Mouse (Mus musculus): ENCODE data around the gene Itprip. TPM values are rescaled to one million over a fixed set of nuclear protein-coding genes. Genes with fewer than 3 reads are reported as not detected.

Gene Itprip
- polyA plus RNA-seq, 1 experiment = 7.4 TPM

GRCm38 (mm10) chr19:47937443-47938406 lies 18.6 kb upstream of the Itprip start, which contains the start of gene Cfap58:
Gene Cfap58 (plus strand): TSS chr19:47937675.
- Histone ChIP-seq H3K27ac (ENCODE audit: insufficient read depth, low read length) (no peak within 1 kb of the TSS), H3K9ac (ENCODE audit: low read depth, poor library complexity, severe bottlenecking) (no peak within 1 kb of the TSS)

DNA sequence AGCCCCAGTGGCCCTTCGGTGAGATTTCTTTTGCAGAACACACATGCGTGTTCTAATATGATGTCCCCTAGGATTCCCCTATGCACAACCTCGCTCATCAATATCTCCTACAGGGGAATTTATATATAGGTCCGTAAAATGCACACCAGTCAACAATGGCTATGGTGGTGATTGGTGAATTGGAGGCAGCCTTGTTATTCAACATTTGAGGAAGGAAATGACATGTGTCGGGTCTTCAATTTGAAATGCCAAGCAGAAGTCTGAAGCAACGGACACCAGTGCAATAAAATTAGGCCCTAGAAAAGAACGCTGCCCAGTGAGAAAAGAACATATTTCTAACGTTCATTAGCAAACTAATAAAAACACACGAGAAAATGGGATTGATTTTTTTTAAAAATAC lies 17.8 kb upstream of the Itprip start:
- no peak overlapping the region for H3K27ac ChIP-seq (ENCODE audit: insufficient read depth, low read length)
- H3K9ac ChIP-seq (ENCODE audit: low read depth, poor library complexity, severe bottlenecking) = no peak overlapping the region
- no peaks in the 10 kb centered on the region for H3K36me3 ChIP-seq (ENCODE audit: control insufficient read depth, insufficient read depth, low read length, poor library complexity, severe bottlenecking)
- no peak overlapping the region for H3K4me3 ChIP-seq (ENCODE audit: low read depth, low read length)
- H3K9me3 ChIP-seq (replicated peaks; ENCODE audit: control insufficient read depth, insufficient read depth, low read length, poor library complexity, severe bottlenecking) = no peaks in the 10 kb centered on the region
- TF ChIP-seq CTCF (IDR thresholded peaks at IDR 0.05; ENCODE audit: low read depth, low read length) = no peak
- TF ChIP-seq EP300 (IDR thresholded peaks at IDR 0.05; ENCODE audit: insufficient read depth, low read depth, low read length) = no peak
- no peak for TF ChIP-seq POLR2A (IDR thresholded peaks at IDR 0.05; ENCODE audit: insufficient read depth, low read length)
- H3K27me3 ChIP-seq (ENCODE audit: control insufficient read depth, insufficient read depth, low read length, poor library complexity, severe bottlenecking) = no peaks in the 10 kb centered on the region
- H3K4me1 ChIP-seq (ENCODE audit: control insufficient read depth, insufficient read depth, low read length) = no peaks in the 10 kb centered on the region

More at GRCm38 (mm10) chr19:47937443-47938406, 18.6 kb upstream of the Itprip start, which contains the start of gene Cfap58:
- no peaks in the 10 kb centered on the region for H3K9me3 ChIP-seq (replicated peaks; ENCODE audit: control insufficient read depth, insufficient read depth, low read length, poor library complexity, severe bottlenecking)
- H3K36me3 ChIP-seq (ENCODE audit: control insufficient read depth, insufficient read depth, low read length, poor library complexity, severe bottlenecking) = no peaks in the 10 kb centered on the region
- no peaks in the 10 kb centered on the region for H3K27me3 ChIP-seq (ENCODE audit: control insufficient read depth, insufficient read depth, low read length, poor library complexity, severe bottlenecking)
- no peak within 1 kb of the TSS for H3K4me3 ChIP-seq (ENCODE audit: low read depth, low read length)
- TF ChIP-seq POLR2A (IDR thresholded peaks at IDR 0.05; ENCODE audit: insufficient read depth, low read length) (no peak), CTCF (IDR thresholded peaks at IDR 0.05; ENCODE audit: low read depth, low read length) (no peak), EP300 (IDR thresholded peaks at IDR 0.05; ENCODE audit: insufficient read depth, low read depth, low read length) (no peak)
- H3K4me1 ChIP-seq (ENCODE audit: control insufficient read depth, insufficient read depth, low read length) = no peaks in the 10 kb centered on the region

GRCm38 (mm10) chr19:47936490-47936889 lies 17.4 kb upstream of the Itprip start:
- Histone ChIP-seq H3K4me3 (ENCODE audit: low read depth, low read length) (no peak overlapping the region), H3K9ac (ENCODE audit: low read depth, poor library complexity, severe bottlenecking) (no peak overlapping the region), H3K27ac (ENCODE audit: insufficient read depth, low read length) (no peak overlapping the region), H3K27me3 (ENCODE audit: control insufficient read depth, insufficient read depth, low read length, poor library complexity, severe bottlenecking) (no peaks in the 10 kb centered on the region), H3K9me3 (replicated peaks; ENCODE audit: control insufficient read depth, insufficient read depth, low read length, poor library complexity, severe bottlenecking) (no peaks in the 10 kb centered on the region), H3K36me3 (ENCODE audit: control insufficient read depth, insufficient read depth, low read length, poor library complexity, severe bottlenecking) (no peaks in the 10 kb centered on the region), H3K4me1 (ENCODE audit: control insufficient read depth, insufficient read depth, low read length) (no peaks in the 10 kb centered on the region)
- TF ChIP-seq CTCF (IDR thresholded peaks at IDR 0.05; ENCODE audit: low read depth, low read length) = no peak
- no peak for TF ChIP-seq POLR2A (IDR thresholded peaks at IDR 0.05; ENCODE audit: insufficient read depth, low read length)
- no peak for TF ChIP-seq EP300 (IDR thresholded peaks at IDR 0.05; ENCODE audit: insufficient read depth, low read depth, low read length)

DNA sequence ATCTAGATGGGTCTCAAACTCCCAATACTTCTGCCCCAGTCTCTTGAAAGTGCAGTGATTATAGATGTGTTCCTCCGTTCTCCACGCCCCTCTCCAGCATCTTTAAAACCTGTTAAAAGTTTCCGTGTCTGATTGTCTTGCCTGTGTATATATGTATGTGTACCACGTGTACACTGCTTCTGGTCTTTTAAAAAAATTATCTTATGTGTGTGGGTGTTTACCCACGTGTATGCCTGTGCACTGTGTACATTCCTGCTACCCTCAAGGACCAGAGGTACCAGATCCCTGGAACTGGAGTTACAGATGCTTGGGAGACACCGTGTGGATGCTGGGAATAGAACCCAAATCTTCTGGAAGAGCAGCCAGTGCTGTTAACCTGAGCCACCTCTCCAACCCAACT lies 16.4 kb upstream of the Itprip start:
- no peak overlapping the region for H3K4me3 ChIP-seq (ENCODE audit: low read depth, low read length)
- H3K27ac ChIP-seq (ENCODE audit: insufficient read depth, low read length) = no peak overlapping the region
- TF ChIP-seq POLR2A (IDR thresholded peaks at IDR 0.05; ENCODE audit: insufficient read depth, low read length) (no peak), EP300 (IDR thresholded peaks at IDR 0.05; ENCODE audit: insufficient read depth, low read depth, low read length) (no peak), CTCF (IDR thresholded peaks at IDR 0.05; ENCODE audit: low read depth, low read length) (no peak)

DNA sequence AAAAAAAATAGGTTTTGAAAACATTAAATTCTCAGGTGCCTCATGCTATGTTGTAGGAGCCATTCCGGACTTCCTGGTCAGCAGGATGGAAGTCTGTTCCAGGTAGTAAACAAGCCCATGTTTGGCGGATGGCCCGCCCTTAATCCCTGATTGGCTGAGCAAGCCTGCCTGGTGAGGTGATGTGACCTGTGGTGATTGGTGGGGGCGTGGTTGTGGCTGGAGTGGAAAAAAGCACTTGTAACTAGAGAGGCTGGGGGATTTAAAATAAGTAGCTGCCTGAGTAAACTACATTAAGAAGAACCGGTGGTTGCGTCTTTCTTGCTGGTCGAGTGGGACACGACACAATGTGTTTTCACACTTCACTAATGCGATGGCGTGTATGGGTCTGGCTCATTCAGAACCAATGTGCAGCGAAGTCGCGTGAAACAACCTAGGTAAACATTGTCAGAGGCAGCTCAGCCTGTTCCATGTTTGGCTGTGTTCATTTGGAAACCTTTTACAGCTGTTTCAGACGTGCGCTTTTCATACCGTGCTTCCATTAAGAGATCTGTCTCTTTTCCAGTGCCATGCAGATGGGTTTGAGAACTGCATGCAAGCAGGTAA lies 15.6 kb upstream of the Itprip start:
- no peaks in the 10 kb centered on the region for H3K36me3 ChIP-seq (ENCODE audit: control insufficient read depth, insufficient read depth, low read length, poor library complexity, severe bottlenecking)
- H3K9me3 ChIP-seq (replicated peaks; ENCODE audit: control insufficient read depth, insufficient read depth, low read length, poor library complexity, severe bottlenecking) = no peaks in the 10 kb centered on the region
- no peaks in the 10 kb centered on the region for H3K4me1 ChIP-seq (ENCODE audit: control insufficient read depth, insufficient read depth, low read length)
- peak overlapping the region; percentile 11 for H3K27ac ChIP-seq (ENCODE audit: insufficient read depth, low read length)
- H3K27me3 ChIP-seq (ENCODE audit: control insufficient read depth, insufficient read depth, low read length, poor library complexity, severe bottlenecking) = no peaks in the 10 kb centered on the region
- no peak overlapping the region for H3K9ac ChIP-seq (ENCODE audit: low read depth, poor library complexity, severe bottlenecking)
- no peak for TF ChIP-seq POLR2A (IDR thresholded peaks at IDR 0.05; ENCODE audit: insufficient read depth, low read length)
- TF ChIP-seq EP300 (IDR thresholded peaks at IDR 0.05; ENCODE audit: insufficient read depth, low read depth, low read length) = no peak
- TF ChIP-seq CTCF (IDR thresholded peaks at IDR 0.05; ENCODE audit: low read depth, low read length) = no peak
- peak overlapping the region; percentile 21 for H3K4me3 ChIP-seq (ENCODE audit: low read depth, low read length)

More for the DNA sequence above, 16.4 kb upstream of the Itprip start:
- no peak overlapping the region for H3K9ac ChIP-seq (ENCODE audit: low read depth, poor library complexity, severe bottlenecking)
- no peaks in the 10 kb centered on the region for H3K36me3 ChIP-seq (ENCODE audit: control insufficient read depth, insufficient read depth, low read length, poor library complexity, severe bottlenecking)
- no peaks in the 10 kb centered on the region for H3K27me3 ChIP-seq (ENCODE audit: control insufficient read depth, insufficient read depth, low read length, poor library complexity, severe bottlenecking)
- no peaks in the 10 kb centered on the region for H3K4me1 ChIP-seq (ENCODE audit: control insufficient read depth, insufficient read depth, low read length)
- no peaks in the 10 kb centered on the region for H3K9me3 ChIP-seq (replicated peaks; ENCODE audit: control insufficient read depth, insufficient read depth, low read length, poor library complexity, severe bottlenecking)
